Mouse (Mus musculus): ENCODE data around the gene Rec114.

The Rec114 gene

GRCm38 (mm10) chr9:58660673-58661072, 83.1 kb downstream of the Rec114 start:
- no peak for DNase-seq

- DNase-seq, result no peak
Observed at GRCm38 (mm10) chr9:58659989-58660388, 83.8 kb downstream of the Rec114 start.

GRCm38 (mm10) chr9:58659331-58659730, 84.4 kb downstream of the Rec114 start:
- no peak for DNase-seq

- no peak for DNase-seq
Observed at GRCm38 (mm10) chr9:58658596-58659309, 85.0 kb downstream of the Rec114 start.

- no peak for DNase-seq
Observed at GRCm38 (mm10) chr9:58657735-58658512, 85.8 kb downstream of the Rec114 start.

GRCm38 (mm10) chr9:58656824-58657223, 86.9 kb downstream of the Rec114 start:
- no peak for DNase-seq

- peak; percentile 42 for DNase-seq
Observed at GRCm38 (mm10) chr9:58656396-58656795, 87.4 kb downstream of the Rec114 start.

- no peak for DNase-seq
Observed at GRCm38 (mm10) chr9:58654494-58654893, 89.3 kb downstream of the Rec114 start.

- no peak for DNase-seq
Observed at GRCm38 (mm10) chr9:58651993-58652392, 91.8 kb downstream of the Rec114 start.

GRCm38 (mm10) chr9:58649265-58649626, 94.5 kb downstream of the Rec114 start:
- DNase-seq, result no peak

GRCm38 (mm10) chr9:58648406-58649264, 95.1 kb downstream of the Rec114 start:
- DNase-seq, result no peak

GRCm38 (mm10) chr9:58630441-58630840, 113.3 kb downstream of the Rec114 start:
- DNase-seq, result no peak

- DNase-seq, result no peak
Observed at GRCm38 (mm10) chr9:58627197-58627596, 116.6 kb downstream of the Rec114 start.

- no peak for DNase-seq
Observed at GRCm38 (mm10) chr9:58623009-58623408, 120.8 kb downstream of the Rec114 start.

- no peak for DNase-seq
Observed at GRCm38 (mm10) chr9:58615064-58615938, 128.5 kb downstream of the Rec114 start.

- no peak for DNase-seq
Observed at GRCm38 (mm10) chr9:58613790-58614189, 130.0 kb downstream of the Rec114 start.
